Mouse (Mus musculus): Measurements from ENCODE around the gene Celsr3.

DNA sequence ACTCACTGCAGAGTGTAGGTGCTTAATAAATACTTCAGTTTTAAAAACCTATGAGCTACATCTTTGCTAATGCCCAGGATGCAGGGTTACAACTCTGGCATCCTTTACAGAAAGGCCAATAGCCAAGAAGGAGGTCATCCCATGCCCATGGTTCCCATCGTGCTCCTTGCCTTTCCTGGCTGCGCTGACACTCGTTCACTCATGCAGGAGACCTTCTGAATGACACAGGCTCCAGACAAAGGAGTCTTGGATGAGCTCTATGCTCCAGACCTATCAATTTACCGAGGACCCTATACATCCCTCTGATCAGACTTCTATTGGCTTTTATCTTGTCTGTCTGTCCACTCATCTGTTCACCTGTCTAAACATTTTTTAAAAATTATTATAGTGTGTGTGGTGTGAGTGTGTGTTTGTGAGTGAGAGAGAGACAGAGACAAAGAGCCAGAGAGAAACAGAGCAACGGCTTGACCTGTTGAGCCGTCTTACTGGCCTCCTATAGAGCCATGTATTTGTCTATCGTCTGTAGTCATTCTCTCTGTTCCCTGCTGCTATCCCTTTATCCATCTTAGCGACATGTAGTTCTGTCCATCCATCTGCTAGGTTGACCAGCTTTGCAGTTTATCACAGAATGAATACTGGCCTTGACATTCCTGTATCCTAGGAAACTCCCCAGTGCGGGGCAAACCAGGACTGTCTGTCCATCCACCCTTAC is 43.1 kb upstream of the Celsr3 start:
- TF ChIP-seq CTCF (IDR thresholded peaks at IDR 0.05; ENCODE audit: low read depth, low read length) (no peak), TAL1 (conservative IDR thresholded peaks at IDR 0.05; ENCODE audit: low read depth, low read length) (no peak), POLR2AphosphoS5 (IDR thresholded peaks at IDR 0.05; ENCODE audit: insufficient replicate concordance, low read depth, low read length) (no peak), GATA2 (IDR thresholded peaks at IDR 0.05; ENCODE audit: borderline replicate concordance, low read depth, low read length) (no peak)
